Mouse (Mus musculus) small intestine, adult 2 months (tissue): ENCODE results near the gene Pnrc2.

ENCODE experiments used
- CTCF ChIP-seq: fragments of 200-500 bp; IDR thresholded peaks from 2 replicates; pipeline ENCODE4 v1.5.1; 2012; ENCODE audit warnings: low read depth, mild to moderate bottlenecking, control low read depth, inconsistent platforms, low read length, moderate library complexity, mixed read lengths; ENCODE audit not compliant: insufficient replicate concordance, insufficient read length; ENCODE audit errors: extremely low read depth
- POLR2A ChIP-seq: fragments of 200-500 bp; IDR thresholded peaks from 2 replicates; pipeline ENCODE4 v1.6.1; 2012; ENCODE audit warnings: low read depth, mild to moderate bottlenecking, control low read depth, inconsistent platforms, low read length, moderate library complexity

- TF ChIP-seq CTCF (no peak), POLR2A (no peak)
Measured at GRCm38 (mm10) chr4:135832070-135832469, 41.6 kb downstream of the Pnrc2 start.
